Mouse (Mus musculus) ES-E14 (cell line): ENCODE data around the gene Hdac9. TPM values are rescaled to one million over a fixed set of nuclear protein-coding genes. Genes with fewer than 3 reads are reported as not detected.

Experiments
- DNase-seq: peaks from one replicate; pipeline ENCODE4 v3.0.0-alpha.2; 2013; ENCODE audit warnings: low read depth, low spot score
- H3K27ac ChIP-seq: 2 replicates; pipeline ENCODE4 v1.5.1; 2012; ENCODE audit warnings: low read depth, mild to moderate bottlenecking, low read length, moderate library complexity, mixed read lengths; ENCODE audit not compliant: poor library complexity, insufficient read depth, severe bottlenecking
- H3K36me3 ChIP-seq: 2 replicates; pipeline ENCODE4 v1.6.1; 2012; ENCODE audit warnings: mild to moderate bottlenecking, low read length, moderate library complexity, mixed read lengths; ENCODE audit not compliant: control insufficient read depth, poor library complexity, insufficient read depth, severe bottlenecking
- H3K4me1 ChIP-seq, 2 experiments: fragments of 150-350 bp in 1 of 2; sonication (generic) in 1 of 2; 2 replicates each; pipeline ENCODE4 v1.6.1; 2012; ENCODE audit warnings: low read length in 2 of 2, mild to moderate bottlenecking in 1 of 2, mixed read lengths in 1 of 2; ENCODE audit not compliant: control insufficient read depth in 2 of 2, insufficient read depth in 2 of 2, poor library complexity in 1 of 2
- H3K4me3 ChIP-seq, 2 experiments: fragments of 150-350 bp in 1 of 2; sonication (generic) in 1 of 2; 2 replicates each; pipeline ENCODE4 v1.5.1; 2012; ENCODE audit warnings: low read length in 2 of 2, low read depth in 1 of 2, mild to moderate bottlenecking in 1 of 2, mixed read lengths in 1 of 2; ENCODE audit not compliant: insufficient read depth in 1 of 2, poor library complexity in 1 of 2, severe bottlenecking in 1 of 2
- H3K9ac ChIP-seq: 2 replicates; pipeline ENCODE4 v1.6.1; 2012; ENCODE audit warnings: low read depth, mild to moderate bottlenecking, low read length, mixed read lengths; ENCODE audit not compliant: poor library complexity, insufficient read depth, severe bottlenecking
- H3K9me3 ChIP-seq: fragments of 150-350 bp; sonication (generic); 2 replicates; pipeline ENCODE4 v1.6.1; 2012; ENCODE audit warnings: low read depth, mild to moderate bottlenecking, low read length; ENCODE audit not compliant: control insufficient read depth, insufficient read depth
- CHD2 ChIP-seq: IDR thresholded peaks from 2 replicates; pipeline ENCODE4 v1.6.1; 2014; ENCODE audit warnings: mild to moderate bottlenecking, low read depth, low read length, inconsistent platforms
- HCFC1 ChIP-seq: IDR thresholded peaks from 2 replicates; pipeline ENCODE4 v1.6.1; 2012; ENCODE audit warnings: low read length, inconsistent platforms, borderline replicate concordance; ENCODE audit not compliant: insufficient read depth
- MAFK ChIP-seq: IDR thresholded peaks from 2 replicates; pipeline ENCODE4 v1.6.1; 2014; ENCODE audit warnings: mild to moderate bottlenecking, low read depth, low read length, inconsistent platforms; ENCODE audit not compliant: insufficient read depth
- ZC3H11A ChIP-seq: IDR thresholded peaks from 2 replicates; pipeline ENCODE4 v1.6.1; 2012; ENCODE audit warnings: low read depth, mild to moderate bottlenecking, inconsistent platforms, low read length, borderline replicate concordance
- ZNF384 ChIP-seq: IDR thresholded peaks from 2 replicates; pipeline ENCODE4 v1.6.1; 2012; ENCODE audit warnings: low read depth, low read length, inconsistent platforms
- in situ Hi-C, 2 experiments: fragments of 600-800 bp; cut with MboI; formaldehyde crosslinking; loops; one replicate each; pipeline ENCODE4 v1.15.1; 2025; ENCODE audit warnings: low sequenced_read_pairs in 2 of 2, inconsistent platforms in 1 of 2; ENCODE audit not compliant: unreplicated experiment in 2 of 2
- total RNA-seq: library from RNA; depleted of rRNA; stranded (reverse); fragments of 300-350 nt; gene quantifications from 2 replicates; pipeline ENCODE4 v1.2.3, GENCODE M21; 2012

The Hdac9 gene
- total RNA-seq, 1 experiment, result 0.58 TPM

DNA sequence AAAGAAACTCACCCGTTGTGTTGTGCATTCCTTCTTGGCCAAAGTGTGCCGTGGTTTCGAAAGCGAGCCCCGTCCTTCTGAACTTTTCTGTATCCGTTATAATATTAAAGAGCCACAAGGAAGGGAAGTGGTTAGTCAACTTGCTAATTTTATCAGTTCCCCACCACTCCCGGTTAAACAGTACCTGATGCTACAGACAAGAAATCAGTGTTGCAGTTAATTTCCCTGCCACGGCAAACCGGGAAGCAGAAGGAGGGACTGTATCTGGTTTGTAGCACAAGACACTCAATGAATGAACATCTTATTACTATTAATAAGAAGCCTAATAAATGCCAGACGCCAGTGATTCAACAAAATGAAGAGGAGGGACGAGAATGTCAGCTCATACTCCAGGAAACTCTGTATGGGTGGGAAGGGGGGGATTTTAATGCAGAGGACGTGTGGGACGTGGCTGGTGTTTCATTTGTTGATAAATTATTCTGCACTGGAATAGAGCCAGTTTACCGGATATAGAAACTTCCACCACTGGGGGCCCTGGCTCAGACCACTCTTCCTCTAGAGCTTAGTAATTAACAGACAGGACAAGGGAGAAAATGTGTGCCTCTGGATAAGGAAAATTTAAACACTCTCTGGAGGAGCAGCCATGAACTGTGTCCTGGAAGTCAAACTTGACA is 202.5 kb downstream of the Hdac9 start:
- no peak overlapping the region for H3K27ac ChIP-seq
- DNase-seq, result no peak
- no peak overlapping the region for H3K4me3 ChIP-seq
- no peaks in the 10 kb centered on the region for H3K36me3 ChIP-seq
- in situ Hi-C loops, result no loop called here
- H3K9ac ChIP-seq, result no peak overlapping the region
- H3K9me3 ChIP-seq, result no peaks in the 10 kb centered on the region
- TF ChIP-seq MAFK (no peak), HCFC1 (no peak), ZC3H11A (no peak), CHD2 (no peak), ZNF384 (no peak)
- H3K4me1 ChIP-seq, result no peaks in the 10 kb centered on the region

DNA sequence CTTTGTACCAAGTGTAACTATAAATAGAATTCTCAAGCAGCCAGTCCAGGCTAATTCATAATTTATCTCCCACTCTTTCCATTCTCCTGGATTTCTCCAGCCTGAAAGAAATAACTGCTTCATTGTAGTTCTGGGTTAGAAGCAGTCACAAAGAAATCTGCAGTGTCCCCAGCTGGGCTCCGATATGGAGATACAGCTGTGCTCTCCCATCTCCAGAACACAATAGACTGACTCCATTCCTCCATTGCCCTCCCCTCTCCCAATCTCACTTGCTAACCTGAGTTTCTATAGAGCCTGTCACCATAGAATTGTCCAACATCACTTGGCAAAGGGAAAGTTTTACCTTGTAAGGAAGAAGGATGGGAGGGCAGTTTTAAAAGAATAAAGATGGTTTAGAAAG is 218.9 kb downstream of the Hdac9 start:
- Histone ChIP-seq H3K4me3 (no peak overlapping the region), H3K36me3 (no peaks in the 10 kb centered on the region), H3K4me1 (no peaks in the 10 kb centered on the region), H3K9ac (no peak overlapping the region), H3K9me3 (no peaks in the 10 kb centered on the region), H3K27ac (no peak overlapping the region)
- in situ Hi-C loops, result no loop called here
- TF ChIP-seq CHD2 (no peak), MAFK (no peak), HCFC1 (no peak), ZNF384 (no peak), ZC3H11A (no peak)
- no peak for DNase-seq

DNA sequence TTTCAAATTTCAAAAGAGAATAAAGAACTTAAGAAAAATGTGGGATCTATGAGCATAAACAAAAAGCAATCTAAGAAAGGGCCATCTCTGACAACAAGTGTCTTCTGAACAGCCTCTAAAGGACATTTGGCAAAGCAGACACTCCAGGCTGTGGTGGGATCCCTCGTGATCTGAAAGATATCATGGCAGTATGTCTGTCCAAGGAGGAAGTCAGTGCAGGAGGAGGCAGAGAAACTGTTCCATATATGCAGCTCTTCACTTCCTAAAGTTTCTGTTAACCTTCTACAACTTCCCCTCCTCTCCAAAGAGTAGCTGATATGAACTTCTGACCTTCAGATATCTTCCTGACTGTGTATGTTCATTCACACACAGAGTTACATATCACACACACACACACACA is 220.2 kb downstream of the Hdac9 start:
- Histone ChIP-seq H3K27ac (no peak overlapping the region), H3K36me3 (no peaks in the 10 kb centered on the region), H3K4me3 (no peak overlapping the region), H3K9me3 (no peaks in the 10 kb centered on the region), H3K9ac (no peak overlapping the region), H3K4me1 (no peaks in the 10 kb centered on the region)
- TF ChIP-seq HCFC1, result no peak
- TF ChIP-seq CHD2, result no peak
- no peak for TF ChIP-seq ZC3H11A
- no peak for TF ChIP-seq ZNF384
- TF ChIP-seq MAFK, result no peak
- in situ Hi-C loops, result no loop called here
- no peak for DNase-seq

DNA sequence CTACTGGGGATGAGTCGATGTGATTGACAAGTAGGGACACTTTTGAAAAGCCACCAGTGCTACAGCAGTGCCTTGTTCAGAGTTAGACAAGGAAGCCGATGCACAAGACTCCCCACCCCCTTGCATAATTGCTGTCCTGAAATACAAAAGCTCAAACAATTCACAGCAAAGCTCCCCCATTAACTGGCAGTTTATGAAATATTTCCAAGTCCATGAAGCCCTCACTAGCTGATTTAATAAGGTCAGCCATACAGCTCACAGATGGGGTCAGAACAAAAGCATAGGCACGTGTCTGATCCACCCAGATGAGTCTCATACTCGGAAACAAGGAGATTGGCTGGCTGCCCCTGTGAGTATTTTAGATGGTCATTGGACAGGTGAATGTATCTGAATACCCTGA is 228.0 kb downstream of the Hdac9 start:
- no peak overlapping the region for H3K4me3 ChIP-seq
- DNase-seq, result no peak
- no peaks in the 10 kb centered on the region for H3K4me1 ChIP-seq
- no peak overlapping the region for H3K9ac ChIP-seq
- H3K27ac ChIP-seq, result no peak overlapping the region
- H3K9me3 ChIP-seq, result no peaks in the 10 kb centered on the region
- in situ Hi-C loops, result no loop called here
- no peaks in the 10 kb centered on the region for H3K36me3 ChIP-seq
- TF ChIP-seq ZC3H11A, result no peak
- no peak for TF ChIP-seq MAFK
- no peak for TF ChIP-seq HCFC1
- no peak for TF ChIP-seq CHD2
- no peak for TF ChIP-seq ZNF384

DNA sequence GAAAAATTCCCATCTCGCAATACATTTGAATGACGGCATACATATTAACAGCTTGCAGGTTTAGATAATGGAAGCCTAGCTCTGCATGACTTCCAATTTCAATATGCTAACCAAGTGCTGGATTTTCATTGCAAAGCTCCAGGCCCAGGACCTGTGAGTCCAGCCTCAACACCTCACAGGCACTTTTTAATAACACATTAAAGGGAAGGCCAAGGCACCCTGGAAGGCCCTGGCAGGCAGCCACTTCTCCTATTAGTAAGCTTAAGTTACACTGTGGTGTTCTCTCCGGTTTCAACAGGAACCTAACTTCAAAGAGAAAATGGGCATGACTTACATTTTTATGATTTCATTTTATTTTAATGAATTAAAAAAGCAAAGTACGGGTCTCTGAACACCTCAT is 233.5 kb downstream of the Hdac9 start:
- in situ Hi-C loops, result no loop called here
- no peaks in the 10 kb centered on the region for H3K4me1 ChIP-seq
- no peak overlapping the region for H3K27ac ChIP-seq
- no peak overlapping the region for H3K4me3 ChIP-seq
- no peaks in the 10 kb centered on the region for H3K9me3 ChIP-seq
- no peaks in the 10 kb centered on the region for H3K36me3 ChIP-seq
- TF ChIP-seq ZNF384 (no peak), ZC3H11A (no peak), CHD2 (no peak), HCFC1 (no peak), MAFK (no peak)
- no peak for DNase-seq
- no peak overlapping the region for H3K9ac ChIP-seq
